ENCODE assay signal across 8 mouse cellular contexts in genomic region chr12:17726576-17727320, GRCm38 (mm10). TPM values are rescaled to one million over a fixed set of nuclear protein-coding genes. Genes with fewer than 3 reads are reported as not detected.
DNase-seq lines count a peak whose midpoint lies in the region; ATAC-seq lines count a peak whose summit lies in the region.

No protein-coding gene starts in this region.

- DNase-seq in CD8-positive naive resting alpha-beta T cell, adult 2 months (ENCODE audit: low read depth in 2 of 2, low spot score in 2 of 2): peak; percentile 36 to 57
- DNase-seq in adrenal gland, adult (ENCODE audit: inconsistent age in 2 of 2, low spot score in 1 of 2): no peak
- DNase-seq in ovary, postnatal 36 days (ENCODE audit: low spot score): no peak

- no peaks in the 10 kb centered on the region for H3K9me3 ChIP-seq in intestine, embryonic 15.5 days
- no peaks in the 10 kb centered on the region for H3K9me3 ChIP-seq in intestine, embryonic 16.5 days (ENCODE audit: control insufficient read depth, low read length)
- H3K9me3 ChIP-seq in midbrain, embryonic 12.5 days: no peaks in the 10 kb centered on the region
- H3K9me3 ChIP-seq in heart, embryonic 11.5 days (replicated peaks; ENCODE audit: control insufficient read depth, low read length): no peaks in the 10 kb centered on the region

- H3K4me2 ChIP-seq in intestine, embryonic 15.5 days (replicated peaks): no peak overlapping the region
- no peak overlapping the region for H3K4me2 ChIP-seq in intestine, embryonic 16.5 days (ENCODE audit: low read depth, low read length)
- no peak overlapping the region for H3K4me2 ChIP-seq in midbrain, embryonic 12.5 days (replicated peaks)
- no peak overlapping the region for H3K4me2 ChIP-seq in heart, embryonic 11.5 days

- H3K9ac ChIP-seq in intestine, embryonic 15.5 days: no peak overlapping the region
- no peak overlapping the region for H3K9ac ChIP-seq in intestine, embryonic 16.5 days (ENCODE audit: low read depth, low read length)
- H3K9ac ChIP-seq in midbrain, embryonic 12.5 days (replicated peaks): no peak overlapping the region
- no peak overlapping the region for H3K9ac ChIP-seq in heart, embryonic 11.5 days (ENCODE audit: low read depth, low read length)

- 63% methylated on average over 10 of the region's 10 CpGs for WGBS in intestine, embryonic 15.5 days
- 64% methylated on average over 10 of the region's 10 CpGs for WGBS in intestine, embryonic 16.5 days
- 55% methylated on average over 10 of the region's 10 CpGs for WGBS in midbrain, embryonic 12.5 days
- 72% methylated on average over 10 of the region's 10 CpGs for WGBS in heart, embryonic 11.5 days (ENCODE audit: insufficient replicate concordance)

- H3K36me3 ChIP-seq in intestine, embryonic 15.5 days: no peaks in the 10 kb centered on the region
- H3K36me3 ChIP-seq in intestine, embryonic 16.5 days (ENCODE audit: control insufficient read depth, insufficient read depth, low read length): no peaks in the 10 kb centered on the region
- no peaks in the 10 kb centered on the region for H3K36me3 ChIP-seq in midbrain, embryonic 12.5 days
- H3K36me3 ChIP-seq in heart, embryonic 11.5 days (ENCODE audit: control insufficient read depth, insufficient read depth, low read length): no peaks in the 10 kb centered on the region

- H3K27me3 ChIP-seq in intestine, embryonic 15.5 days (replicated peaks): no peaks in the 10 kb centered on the region
- no peaks in the 10 kb centered on the region for H3K27me3 ChIP-seq in intestine, embryonic 16.5 days (replicated peaks; ENCODE audit: control insufficient read depth, insufficient read depth, low read length)
- H3K27me3 ChIP-seq in midbrain, embryonic 12.5 days: no peaks in the 10 kb centered on the region
- H3K27me3 ChIP-seq in heart, embryonic 11.5 days (ENCODE audit: control insufficient read depth, insufficient read depth, low read length): no peaks in the 10 kb centered on the region

- H3K27ac ChIP-seq in intestine, embryonic 15.5 days: peak overlapping the region; percentile 79; the same call in 1 of the 2 replicates
- no peak overlapping the region; the same call in 1 of the 2 replicates for H3K27ac ChIP-seq in intestine, embryonic 16.5 days (ENCODE audit: low read length)
- peak overlapping the region; percentile 52 for H3K27ac ChIP-seq in midbrain, embryonic 12.5 days (replicated peaks)
- no peak overlapping the region for H3K27ac ChIP-seq in heart, embryonic 11.5 days (ENCODE audit: low read depth, low read length)

- H3K4me3 ChIP-seq in intestine, embryonic 15.5 days (replicated peaks): no peak overlapping the region
- H3K4me3 ChIP-seq in intestine, embryonic 16.5 days (ENCODE audit: low read length): no peak overlapping the region
- H3K4me3 ChIP-seq in midbrain, embryonic 12.5 days: no peak overlapping the region
- no peak overlapping the region for H3K4me3 ChIP-seq in heart, embryonic 11.5 days (ENCODE audit: low read depth, low read length)

- peaks cover 34% of the 10 kb centered on the region for H3K4me1 ChIP-seq in intestine, embryonic 15.5 days (replicated peaks)
- peaks cover 49% of the 10 kb centered on the region for H3K4me1 ChIP-seq in intestine, embryonic 16.5 days (ENCODE audit: control insufficient read depth, insufficient read depth, low read length)
- H3K4me1 ChIP-seq in midbrain, embryonic 12.5 days: peaks cover 21% of the 10 kb centered on the region
- peaks cover 31% of the 10 kb centered on the region for H3K4me1 ChIP-seq in heart, embryonic 11.5 days (ENCODE audit: control insufficient read depth, insufficient read depth, low read length)

- no peak for ATAC-seq in intestine, embryonic 15.5 days
- no peak for ATAC-seq in intestine, embryonic 16.5 days
- peak; percentile 59; the same call in 1 of the 2 replicates for ATAC-seq in granulocyte monocyte progenitor cell, adult 5-6 weeks (replicated peaks; ENCODE audit: poor library complexity, severe bottlenecking)
- ATAC-seq in midbrain, embryonic 12.5 days (ENCODE audit: low FRiP score, low read depth): peak; percentile 59; the same call in 1 of the 2 replicates
- ATAC-seq in heart, embryonic 11.5 days (replicated peaks; ENCODE audit: insufficient number of reproducible peaks, low FRiP score, low TSS enrichment): no peak

RNA-seq across cellular contexts. Expression of gene Hpcal1, which starts 36.1 kb away (rescaled TPM):
- polyA plus RNA-seq in intestine, embryonic 15.5 days (2015; fragmentation: Nextera tagmentation; extraction: Ambion mirVana): 46.7 and 53.5 TPM in 2 replicates
- 48.7 and 50.3 TPM in 2 replicates for polyA plus RNA-seq in intestine, embryonic 16.5 days (2015; fragmentation: Nextera tagmentation; extraction: Ambion mirVana)
- total RNA-seq in granulocyte monocyte progenitor cell, adult 5-6 weeks (2014; fragmentation: Nextera tagmentation): 58.9 and 59.4 TPM in 2 replicates
- 19.6 and 21.7 TPM in 2 replicates for total RNA-seq in granulocyte monocyte progenitor cell, adult 5-6 weeks (2017)
- 33.9 and 35.6 TPM in 2 replicates for polyA plus RNA-seq in midbrain, embryonic 12.5 days (2016; fragmentation: Nextera tagmentation; extraction: Ambion mirVana)
- 22.1 and 22.9 TPM in 2 replicates for polyA plus RNA-seq in heart, embryonic 11.5 days (2014; fragmentation: Nextera tagmentation; extraction: Ambion mirVana)

Comparison
In these comparisons a context has a peak if more than half of its experiments do, and no peak if none do; other contexts are left out.
1. H3K27ac ChIP-seq: peak in intestine, embryonic 15.5 days (single experiment) and midbrain, embryonic 12.5 days (single experiment); none in intestine, embryonic 16.5 days (single experiment) and heart, embryonic 11.5 days (single experiment).
2. ATAC-seq: peak in granulocyte monocyte progenitor cell, adult 5-6 weeks (single experiment) and midbrain, embryonic 12.5 days (single experiment); none in intestine, embryonic 15.5 days (single experiment), intestine, embryonic 16.5 days (single experiment) and heart, embryonic 11.5 days (single experiment).
3. DNase-seq: peak in CD8-positive naive resting alpha-beta T cell, adult 2 months (2 of 2); none in adrenal gland, adult (0 of 2) and ovary, postnatal 36 days (single experiment).